Mouse (Mus musculus) MN1 (cell line): ENCODE results near the gene Arhgap44.

ENCODE experiments used
- DNase-seq: peaks from one replicate; pipeline ENCODE4 v3.0.0-alpha.2; 2016; ENCODE audit warnings: low spot score

Arhgap44 gene

GRCm38 (mm10) chr11:65135251-65135739 lies 27.5 kb downstream of the Arhgap44 start:
- no peak for DNase-seq

- DNase-seq, result no peak
Observed at GRCm38 (mm10) chr11:65133661-65134060, 29.1 kb downstream of the Arhgap44 start.

- no peak for DNase-seq
Observed at GRCm38 (mm10) chr11:65129110-65129509, 33.7 kb downstream of the Arhgap44 start.

- DNase-seq, result no peak
Observed at GRCm38 (mm10) chr11:65128666-65129065, 34.1 kb downstream of the Arhgap44 start.

- no peak for DNase-seq
Observed at GRCm38 (mm10) chr11:65126566-65126965, 36.2 kb downstream of the Arhgap44 start.

GRCm38 (mm10) chr11:65124913-65125418 lies 37.8 kb downstream of the Arhgap44 start:
- DNase-seq, result no peak

GRCm38 (mm10) chr11:65120276-65120675 lies 42.5 kb downstream of the Arhgap44 start:
- no peak for DNase-seq

GRCm38 (mm10) chr11:65115811-65116210 lies 47.0 kb downstream of the Arhgap44 start:
- DNase-seq, result no peak

GRCm38 (mm10) chr11:65112086-65112485 lies 50.7 kb downstream of the Arhgap44 start:
- no peak for DNase-seq

GRCm38 (mm10) chr11:65111651-65112050 lies 51.1 kb downstream of the Arhgap44 start:
- no peak for DNase-seq

GRCm38 (mm10) chr11:65110058-65110457 lies 52.7 kb downstream of the Arhgap44 start:
- no peak for DNase-seq

- DNase-seq, result no peak
Observed at GRCm38 (mm10) chr11:65107734-65108171, 55.0 kb downstream of the Arhgap44 start.

GRCm38 (mm10) chr11:65107151-65107550 lies 55.6 kb downstream of the Arhgap44 start:
- no peak for DNase-seq

- DNase-seq, result no peak
Observed at GRCm38 (mm10) chr11:65104076-65104475, 58.7 kb downstream of the Arhgap44 start.

- no peak for DNase-seq
Observed at GRCm38 (mm10) chr11:65101206-65101605, 61.6 kb downstream of the Arhgap44 start.

- DNase-seq, result no peak
Observed at GRCm38 (mm10) chr11:65100031-65100430, 62.7 kb downstream of the Arhgap44 start.

- DNase-seq, result no peak
Observed at GRCm38 (mm10) chr11:65097526-65098070, 65.2 kb downstream of the Arhgap44 start.

- DNase-seq, result no peak
Observed at GRCm38 (mm10) chr11:65096866-65097265, 65.9 kb downstream of the Arhgap44 start.

- no peak for DNase-seq
Observed at GRCm38 (mm10) chr11:65092851-65093250, 69.9 kb downstream of the Arhgap44 start.

- DNase-seq, result no peak
Observed at GRCm38 (mm10) chr11:65090386-65090785, 72.4 kb downstream of the Arhgap44 start.

- DNase-seq, result no peak
Observed at GRCm38 (mm10) chr11:65089982-65090381, 72.8 kb downstream of the Arhgap44 start.

GRCm38 (mm10) chr11:65089282-65089681 lies 73.5 kb downstream of the Arhgap44 start:
- DNase-seq, result no peak

- no peak for DNase-seq
Observed at GRCm38 (mm10) chr11:65088451-65089222, 74.1 kb downstream of the Arhgap44 start.
